Mouse (Mus musculus) fibroblast of lung, adult 2 months (primary cell): ENCODE results near the gene Ddb1.

Source experiments
- DNase-seq: peaks from one replicate; pipeline ENCODE4 v3.0.0-alpha.2; 2011; ENCODE audit warnings: low read depth

Ddb1 gene

DNA sequence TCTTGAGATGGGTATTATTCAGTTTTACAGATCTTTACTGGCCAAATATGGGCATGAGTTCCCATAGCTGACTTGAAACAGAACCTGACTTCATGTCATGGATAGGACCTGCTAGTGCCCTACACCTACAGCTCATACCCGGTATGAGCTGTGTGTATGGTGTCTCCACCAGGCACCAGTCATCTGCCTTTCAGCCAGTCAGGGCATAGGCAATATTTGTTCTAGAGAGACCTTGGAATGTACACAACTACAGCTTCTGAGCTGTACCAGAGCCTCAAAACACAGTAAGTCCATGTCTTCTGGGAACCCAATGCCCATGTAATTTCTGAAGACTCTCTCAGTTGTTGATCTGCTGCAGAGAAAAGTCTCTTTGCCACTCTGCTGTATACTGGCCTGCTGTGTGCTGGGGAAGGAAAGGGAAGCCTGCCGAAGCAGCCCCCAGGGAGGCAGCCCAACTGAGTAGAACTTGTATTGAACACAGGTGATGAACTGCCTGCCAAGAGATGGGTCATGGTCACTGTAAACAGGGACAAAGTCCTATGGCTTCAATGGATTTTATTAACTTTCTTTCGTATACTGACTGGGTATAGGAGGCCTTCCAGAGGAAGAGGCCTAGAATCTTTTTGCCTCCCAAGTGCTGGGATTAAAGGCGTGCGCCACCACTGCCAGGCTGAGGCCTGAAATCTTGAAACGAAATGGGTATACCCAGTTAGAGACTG lies 13.3 kb upstream of the Ddb1 start:
- no peak for DNase-seq

DNA sequence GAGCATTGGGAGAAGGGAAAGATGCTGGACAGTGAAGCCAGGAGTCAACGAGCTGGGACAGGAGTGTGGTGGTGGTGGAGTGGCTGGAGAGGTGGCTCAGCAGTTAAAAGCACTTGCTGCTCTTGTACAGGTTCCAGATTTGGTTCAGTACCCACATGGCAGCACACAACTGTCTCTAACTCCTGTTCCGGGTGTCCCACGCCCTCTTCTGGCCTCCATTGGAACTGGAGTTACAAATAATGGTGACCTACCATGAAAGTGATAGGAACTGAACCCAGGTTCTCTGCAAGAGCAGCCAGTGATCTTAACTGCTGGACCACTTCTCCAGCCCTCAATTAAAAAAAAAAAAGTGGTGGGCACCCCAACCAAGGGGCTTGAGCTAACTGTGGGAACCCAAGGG lies 6.9 kb upstream of the Ddb1 start:
- no peak for DNase-seq

GRCm38 (mm10) chr19:10599648-10600047 lies 5.5 kb upstream of the Ddb1 start:
- no peak for DNase-seq

DNA sequence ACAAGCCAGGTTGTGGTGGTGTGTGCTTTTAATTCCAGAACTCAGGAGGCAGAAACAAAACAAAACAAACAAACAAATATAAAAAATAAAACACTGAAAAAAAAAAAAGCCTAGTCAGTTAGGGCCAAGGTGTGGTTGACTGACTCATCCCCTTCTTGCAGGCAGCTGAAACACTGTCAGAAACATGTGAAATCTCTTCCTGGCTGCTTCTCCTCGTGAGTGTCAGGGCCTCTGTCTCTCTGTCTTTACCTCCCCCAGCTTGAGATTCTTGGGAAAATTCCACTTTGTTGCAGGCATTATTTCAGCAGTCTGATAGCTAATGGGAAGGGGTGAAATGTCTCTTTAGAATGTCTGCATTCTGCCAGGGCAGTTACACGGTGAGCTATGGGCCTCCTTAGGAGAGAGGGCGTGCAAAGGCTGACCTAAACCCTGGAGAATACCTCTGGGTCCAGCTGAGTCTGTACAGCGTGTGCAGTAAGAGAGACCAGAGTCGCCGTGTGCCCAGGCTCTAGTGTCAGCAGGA lies 2.8 kb upstream of the Ddb1 start:
- DNase-seq: no peak

GRCm38 (mm10) chr19:10602787-10603186 lies 2.3 kb upstream of the Ddb1 start:
- peak; percentile 82 for DNase-seq

- DNase-seq: no peak
These were observed 1.2 kb upstream of the Ddb1 start for GRCm38 (mm10) chr19:10603660-10604523.

DNA sequence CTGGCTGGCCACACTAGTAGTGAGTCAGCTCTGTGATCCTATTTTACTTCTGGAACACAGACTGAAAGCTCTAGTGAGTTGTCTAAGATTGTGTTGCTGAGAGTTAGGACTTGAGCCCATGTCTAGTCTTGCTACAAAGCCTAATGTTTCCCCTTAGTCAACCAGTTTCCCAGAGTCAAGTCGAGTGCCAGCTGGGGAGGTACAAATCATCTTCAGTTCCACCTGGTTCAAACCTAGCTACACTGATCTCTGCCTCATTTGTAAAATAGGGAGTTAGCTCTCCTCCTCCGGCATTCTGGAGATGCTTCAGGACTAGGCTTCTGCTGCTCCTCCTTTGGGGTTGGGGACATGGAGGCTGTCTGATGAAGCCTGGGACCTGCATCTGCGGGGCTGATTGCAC lies 593 bp upstream of the Ddb1 start:
- DNase-seq: no peak

- DNase-seq: no peak
These were observed 935 bp downstream of the Ddb1 start for GRCm38 (mm10) chr19:10605901-10606622.

GRCm38 (mm10) chr19:10608573-10609240 lies 3.6 kb downstream of the Ddb1 start:
- DNase-seq: no peak

DNA sequence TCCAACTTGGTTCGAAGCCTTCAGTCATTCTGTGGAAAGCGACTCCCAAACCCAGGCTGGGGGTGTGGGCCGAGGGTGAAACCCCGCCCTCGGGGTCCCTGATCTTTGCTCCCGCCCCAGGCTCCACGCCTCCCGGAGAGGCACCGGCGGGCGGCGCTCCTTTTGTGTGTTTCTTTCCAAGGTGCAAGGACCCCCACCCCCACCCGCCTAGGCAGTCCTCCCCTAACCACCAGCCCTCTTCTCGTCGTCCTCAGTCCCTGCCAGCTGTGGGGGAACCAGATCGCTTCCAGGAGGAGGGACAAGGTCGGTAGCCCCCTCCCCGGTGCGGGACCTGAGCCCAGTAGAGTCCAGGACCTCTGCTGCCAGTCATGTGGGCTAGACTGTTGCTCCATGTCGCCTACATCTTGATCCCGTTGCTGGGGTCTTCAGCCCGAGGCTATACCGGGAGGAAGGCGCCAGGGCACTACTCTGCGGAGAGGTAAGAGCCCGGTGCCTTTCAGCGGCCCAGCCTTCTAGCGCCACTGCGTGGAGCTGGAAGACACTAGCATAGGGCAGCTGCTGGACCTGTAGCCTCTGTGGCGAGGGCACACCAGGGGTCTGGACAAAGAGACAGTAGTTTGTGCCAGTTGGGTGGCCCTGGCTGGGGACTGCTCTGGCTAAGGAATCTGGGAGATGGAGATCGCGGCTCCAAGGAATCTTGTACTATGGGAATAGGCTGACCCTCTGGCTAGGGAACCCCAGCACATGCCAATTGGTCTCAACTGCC lies 29.2 kb downstream of the Ddb1 start, which contains the start of gene Vwce:
Gene Vwce, plus strand, starts transcription at position 108 of the 766 bp plus-strand sequence.
- DNase-seq: no peak

GRCm38 (mm10) chr19:10634872-10635318 lies 29.8 kb downstream of the Ddb1 start:
- no peak for DNase-seq

DNA sequence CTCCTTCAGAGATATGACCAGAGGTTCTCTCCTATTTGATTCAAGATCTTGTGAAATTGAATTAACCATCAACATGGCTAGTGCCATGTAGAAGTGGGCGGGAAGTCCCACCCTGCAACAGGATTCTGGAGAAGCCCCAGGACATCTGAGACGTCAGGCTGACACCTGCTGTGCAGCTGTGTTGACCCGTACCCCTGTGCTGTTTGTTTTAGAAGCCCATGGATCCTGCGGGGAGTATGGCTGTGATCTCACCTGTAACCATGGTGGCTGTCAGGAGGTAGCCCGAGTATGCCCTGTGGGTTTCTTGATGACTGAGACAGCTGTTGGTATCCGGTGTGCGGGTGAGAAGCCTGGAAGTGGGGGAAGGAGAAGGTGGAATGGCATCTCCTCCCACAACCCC lies 32.7 kb downstream of the Ddb1 start:
- no peak for DNase-seq

DNA sequence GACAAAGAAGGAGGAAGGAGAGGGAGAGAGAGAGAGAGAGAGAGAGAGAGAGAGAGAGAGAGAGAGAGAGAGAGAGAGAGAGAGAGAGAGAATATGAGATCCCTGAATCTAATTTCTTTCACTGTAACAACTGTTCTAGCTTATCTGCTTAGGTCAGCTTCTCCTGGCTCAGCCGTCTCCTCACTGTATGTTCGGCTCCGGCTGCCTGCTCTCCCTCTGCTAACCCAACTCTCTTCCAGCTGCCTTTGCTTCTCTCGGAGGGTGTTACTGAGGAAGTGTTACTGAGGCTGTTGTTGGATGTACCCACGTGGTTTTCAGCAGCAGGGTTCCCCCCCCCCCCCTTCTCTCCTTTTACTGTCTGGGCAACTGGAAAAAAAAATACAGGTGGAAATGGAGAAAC lies 35.0 kb downstream of the Ddb1 start:
- no peak for DNase-seq

DNA sequence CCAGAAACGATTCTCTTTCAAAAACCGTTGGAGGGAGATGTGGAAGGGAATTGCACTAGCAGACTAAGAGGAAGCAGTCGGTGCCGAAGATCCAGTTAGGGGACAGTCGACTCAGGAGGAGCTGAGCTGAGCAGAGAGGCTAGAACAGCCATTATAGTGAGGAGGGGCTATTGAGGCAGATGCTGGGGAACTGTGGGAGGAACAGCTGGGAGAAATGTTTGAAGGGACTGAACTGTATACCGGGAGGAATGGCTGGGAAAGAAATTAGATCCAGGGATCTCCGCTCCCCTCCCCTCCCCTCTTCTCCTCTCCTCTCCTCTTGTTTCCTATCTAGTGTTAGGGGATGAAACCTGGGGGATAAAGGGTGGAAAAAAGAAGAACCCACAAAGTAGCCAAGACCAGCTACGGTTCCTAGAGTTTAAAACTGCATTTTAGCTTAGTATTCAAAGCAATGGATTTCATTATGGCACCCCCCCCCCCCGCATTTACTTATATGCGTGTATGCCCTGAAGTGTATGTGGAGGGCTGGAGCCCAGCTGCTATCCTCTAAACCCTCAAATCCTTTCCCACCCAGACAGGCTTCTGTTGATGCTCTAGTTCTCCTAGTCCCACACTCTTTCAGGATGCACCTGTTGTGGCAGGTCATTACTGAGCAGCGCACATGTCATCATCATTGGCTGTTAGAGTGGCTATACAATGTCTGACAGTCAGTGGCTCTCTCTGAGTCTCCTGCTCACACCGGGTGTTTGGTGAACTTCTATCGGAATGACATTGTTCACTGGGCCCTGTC lies 35.7 kb downstream of the Ddb1 start:
- DNase-seq: no peak

- DNase-seq: peak; percentile 53
These were observed 40.5 kb downstream of the Ddb1 start for GRCm38 (mm10) chr19:10645616-10646015.

GRCm38 (mm10) chr19:10648156-10648555 lies 43.0 kb downstream of the Ddb1 start:
- DNase-seq: no peak

DNA sequence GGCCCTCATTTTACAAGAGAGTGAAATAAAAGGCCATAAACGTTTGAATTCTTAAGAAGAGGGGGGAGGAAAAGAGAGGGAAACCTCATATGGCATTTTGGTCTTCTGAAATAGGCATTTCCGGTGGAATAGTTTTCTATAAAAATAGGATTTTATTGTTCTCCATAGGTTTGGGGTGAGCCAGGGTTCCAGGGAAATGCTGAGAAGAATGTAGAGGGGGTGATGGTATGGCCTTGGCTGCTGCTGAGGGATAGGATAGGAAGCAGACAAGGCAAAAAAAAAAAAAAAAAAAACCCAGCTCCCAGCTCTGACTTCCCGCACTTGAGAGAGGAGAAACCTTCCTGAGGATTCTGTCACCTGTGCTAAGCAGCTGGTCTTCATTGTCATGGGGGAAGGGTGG lies 50.9 kb downstream of the Ddb1 start:
- no peak for DNase-seq

GRCm38 (mm10) chr19:10657742-10658141 lies 52.6 kb downstream of the Ddb1 start:
- DNase-seq: no peak

- DNase-seq: no peak
These were observed 53.3 kb downstream of the Ddb1 start for GRCm38 (mm10) chr19:10658406-10658805.

- no peak for DNase-seq
These were observed 56.2 kb downstream of the Ddb1 start for GRCm38 (mm10) chr19:10661373-10661772.
